In the genomic region with DNA sequence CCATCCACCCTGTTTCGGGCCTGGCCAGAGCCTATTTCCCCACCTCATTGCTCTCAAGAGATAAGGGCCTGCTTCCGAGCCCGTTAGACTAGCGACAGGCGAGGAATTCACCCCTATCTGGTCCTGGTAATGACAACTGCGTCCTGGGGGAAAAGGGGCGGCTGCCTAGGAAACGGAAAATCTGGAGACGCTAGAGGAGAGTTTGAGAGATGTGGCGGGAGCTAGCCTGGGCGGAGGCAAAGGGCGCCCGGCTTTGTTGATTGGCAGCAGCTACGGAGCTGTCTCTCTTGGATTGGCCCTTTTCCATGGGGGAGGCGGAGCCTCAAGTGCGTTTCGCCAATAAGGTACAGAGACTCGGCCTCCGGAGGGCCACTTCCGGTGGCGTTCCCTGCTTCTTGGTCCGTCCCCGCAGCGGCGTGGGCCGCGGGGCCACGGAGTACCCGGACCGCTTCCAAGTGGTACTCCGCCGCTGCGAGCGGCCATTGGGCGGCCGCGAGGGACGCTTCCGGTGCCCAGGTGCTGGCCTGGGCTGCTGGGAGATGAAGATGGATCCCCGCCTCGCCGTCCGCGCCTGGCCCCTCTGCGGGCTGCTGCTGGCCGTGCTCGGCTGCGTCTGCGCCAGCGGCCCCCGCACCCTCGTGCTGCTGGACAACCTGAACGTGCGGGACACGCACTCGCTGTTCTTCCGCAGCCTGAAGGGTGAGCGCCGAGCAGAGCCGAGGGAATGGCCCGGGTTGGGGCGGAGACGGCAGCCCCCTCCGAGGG, we compare ENCODE assay signal across 8 mouse cellular contexts. TPM values are rescaled to one million over a fixed set of nuclear protein-coding genes. Genes with fewer than 3 reads are reported as not detected.
A peak's percentile ranks its signal among the peaks of the same experiment; 100 is the strongest.
DNase-seq lines count a peak whose midpoint lies in the region; ATAC-seq lines count a peak whose summit lies in the region.

A gene (plus strand): TSS at position 391 of the 765 bp plus-strand sequence.

- peaks cover 28% of the 10 kb centered on the region for H3K4me1 ChIP-seq in hindbrain, embryonic 16.5 days (ENCODE audit: control insufficient read depth, insufficient read depth, low read depth, low read length)

- peak within 1 kb of the TSS; percentile 84 for H3K4me2 ChIP-seq in hindbrain, embryonic 16.5 days (ENCODE audit: low read length)

- peak within 1 kb of the TSS; percentile 95 for H3K4me3 ChIP-seq in hindbrain, embryonic 16.5 days (ENCODE audit: low read length)
- H3K4me3 ChIP-seq in macrophage (ENCODE audit: inconsistent target), result peak within 1 kb of the TSS; percentile 82

- peak; percentile 96 for DNase-seq in WW6 (ENCODE audit: low read depth, low spot score)
- peak; percentile 93 to 97 for DNase-seq in cerebellum, postnatal 4 days (ENCODE audit: low spot score in 2 of 2)
- DNase-seq in gastrocnemius, adult 18-20 months (ENCODE audit: low spot score), result peak; percentile 99
- DNase-seq in left cerebral cortex, adult 18-20 months (ENCODE audit: low spot score in 2 of 2), result peak; percentile 97 to 98
- peak; percentile 99 for DNase-seq in right cerebral cortex, adult 18-20 months
- peak; percentile 88 for DNase-seq in urinary bladder, postnatal 10 days (ENCODE audit: low spot score)

- peak within 1 kb of the TSS; percentile 94 for H3K9ac ChIP-seq in hindbrain, embryonic 16.5 days (ENCODE audit: low read depth, low read length)

- H3K36me3 ChIP-seq in hindbrain, embryonic 16.5 days (ENCODE audit: control insufficient read depth, insufficient read depth, low read length), result 0 out of 2 replicates have a peak, but pooled peaks cover 4% of the 10 kb centered on the region
- 0 out of 2 replicates have a peak, but pooled peaks cover 6% of the 10 kb centered on the region for H3K36me3 ChIP-seq in macrophage (ENCODE audit: inconsistent target)

- WGBS in hindbrain, embryonic 16.5 days, result under 1% methylated on average over 60 of the region's 64 CpGs
- WGBS in macrophage (ENCODE audit: missing documents), result under 1% methylated on average over 64 of the region's 64 CpGs

- peak within 1 kb of the TSS; percentile 84 for H3K27ac ChIP-seq in hindbrain, embryonic 16.5 days (ENCODE audit: low read depth, low read length)
- peak within 1 kb of the TSS; percentile 34 for H3K27ac ChIP-seq in macrophage

- no peaks in the 10 kb centered on the region for H3K27me3 ChIP-seq in hindbrain, embryonic 16.5 days (replicated peaks; ENCODE audit: control insufficient read depth, insufficient read depth, low read length)

- H3K9me3 ChIP-seq in hindbrain, embryonic 16.5 days (ENCODE audit: control insufficient read depth, low read length), result no peaks in the 10 kb centered on the region

- peak; percentile 99 for ATAC-seq in hindbrain, embryonic 16.5 days

- peaks cover 36% of the 10 kb centered on the region for H3K79me2 ChIP-seq in macrophage (ENCODE audit: inconsistent target)

RNA-seq across cellular contexts. Expression of the gene that starts here (rescaled TPM):
- total RNA-seq in gastrocnemius, adult 18-20 months (2021), result 10 to 100 TPM; 29.5 to 34.0 TPM
- 232 and 238 TPM in 2 replicates for polyA plus RNA-seq in hindbrain, embryonic 16.5 days (2015; fragmentation: Nextera tagmentation; extraction: Ambion mirVana)
- total RNA-seq in left cerebral cortex, adult 18-20 months (2021), result 10 to 100 TPM; 93.2 to 93.8 TPM
- total RNA-seq in macrophage (2018; cell fraction: chromatin; rRNA removed), result 10 to 100 TPM in 10 of 26 experiments, 1 to 10 TPM in 16; 3.1 to 32.6 (median 9.6) TPM
- total RNA-seq in macrophage (2018; cell fraction: cytosol; rRNA removed), result 100 to 1,000 TPM in 20 of 26 experiments, 10 to 100 TPM in 6; 86.3 to 128 (median 110) TPM
- 100 to 1,000 TPM in 3 of 26 experiments, 10 to 100 TPM in 23; 24.8 to 118 (median 73.5) TPM for total RNA-seq in macrophage (2018; cell fraction: nucleus; rRNA removed)
- polyA plus RNA-seq in macrophage (2018), result 99.5 to 135 TPM (median 111 TPM) in 3 replicates

Comparison
In these comparisons a context has a peak if more than half of its experiments do, and no peak if none do; other contexts are left out.
1. Peak in every context shown above with its lines: DNase-seq, ATAC-seq, H3K4me3 ChIP-seq and H3K27ac ChIP-seq.